Mouse (Mus musculus) layer of hippocampus, postnatal 10 days (tissue): ENCODE data around the gene Lpgat1. TPM values are rescaled to one million over a fixed set of nuclear protein-coding genes. Genes with fewer than 3 reads are reported as not detected.

Experiments used
- total RNA-seq, 2 experiments: library from RNA; stranded (reverse); gene quantifications; 2 replicates each; pipeline ENCODE4 v1.2.3; 2021

Lpgat1 gene
- total RNA-seq, 2 experiments from 2014 or later = 88.3 to 91.1 TPM

Other genes starting within 250 kb of the Lpgat1 start
- gene Dtl, start 142.3 kb upstream of the Lpgat1 start, total RNA-seq = 1 to 10 TPM; 2.1 to 3.0 TPM
- gene Ints7, start 142.2 kb upstream of the Lpgat1 start, total RNA-seq = 10 to 100 TPM; 27.6 to 28.9 TPM
- 1 to 10 TPM; 3.5 to 4.1 TPM for gene Nek2, start 103.6 kb downstream of the Lpgat1 start, total RNA-seq
- gene Slc30a1, start 188.9 kb downstream of the Lpgat1 start, total RNA-seq = 10 to 100 TPM; 27.5 to 36.4 TPM